Mouse (Mus musculus) embryonic facial prominence, embryonic 14.5 days (tissue): Measurements from ENCODE around the gene Eda. TPM values are rescaled to one million over a fixed set of nuclear protein-coding genes. Genes with fewer than 3 reads are reported as not detected.
A peak's percentile ranks its signal among the peaks of the same experiment; 100 is the strongest.
"Not testable (repeated sequence)": the region's sequence is repeated elsewhere in the genome, so short reads cannot be mapped to it uniquely, and the experiment has no call there.

ENCODE experiments used
- ATAC-seq: fragments of 200-750 bp; cut with Nextera tagmentation; 2 replicates; pipeline ENCODE4 v1.8.0; 2017; ENCODE audit warnings: low read depth, moderate number of reproducible peaks, moderate TSS enrichment
- DNase-seq: peaks from one replicate; pipeline ENCODE4 v3.0.0-alpha.2; 2015; ENCODE audit warnings: low spot score
- H3K27ac ChIP-seq: fragments of 300-500 bp; sonication (generic); replicated peaks from 2 replicates; pipeline ENCODE4 v1.5.1; 2014; ENCODE audit warnings: low read depth, mild to moderate bottlenecking, low read length, moderate library complexity
- H3K27me3 ChIP-seq: fragments of 300-500 bp; sonication (generic); replicated peaks from 2 replicates; pipeline ENCODE4 v1.6.1; 2014; ENCODE audit warnings: low read length; ENCODE audit not compliant: control insufficient read depth, insufficient read depth
- H3K36me3 ChIP-seq: fragments of 300-500 bp; sonication (generic); 2 replicates; pipeline ENCODE4 v1.6.1; 2014; ENCODE audit warnings: low read length, mixed read lengths; ENCODE audit not compliant: control insufficient read depth, insufficient read depth
- H3K4me1 ChIP-seq: fragments of 300-500 bp; sonication (generic); 2 replicates; pipeline ENCODE4 v1.6.1; 2014; ENCODE audit warnings: antibody characterized with exemption, low read length; ENCODE audit not compliant: control insufficient read depth, insufficient read depth
- H3K4me2 ChIP-seq: fragments of 300-500 bp; sonication (generic); 2 replicates; pipeline ENCODE4 v1.6.1; 2014; ENCODE audit warnings: low read depth, mild to moderate bottlenecking, low read length, moderate library complexity, mixed read lengths
- H3K4me3 ChIP-seq: fragments of 300-500 bp; sonication (generic); 2 replicates; pipeline ENCODE4 v1.5.1; 2014; ENCODE audit warnings: low read depth, mild to moderate bottlenecking, low read length
- H3K9ac ChIP-seq: fragments of 300-500 bp; sonication (generic); 2 replicates; pipeline ENCODE4 v1.6.1; 2014; ENCODE audit warnings: low read depth, mild to moderate bottlenecking, low read length, moderate library complexity, mixed read lengths
- H3K9me3 ChIP-seq: fragments of 300-500 bp; sonication (generic); 2 replicates; pipeline ENCODE4 v1.6.1; 2016; ENCODE audit warnings: low read length; ENCODE audit not compliant: control insufficient read depth
- WGBS: fragments of 180-500 bp; shearing (Covaris S2); extraction: QIAGEN DNeasy Blood & Tissue Kit; methylation state at CpG from one replicate; pipeline ENCODE4 v1.1.7; 2014; 5-methylcytosine and 5-hydroxymethylcytosine counted together
- polyA plus RNA-seq: library from polyadenylated mRNA; unstranded; fragments of >200 nt; fragmentation: Nextera tagmentation; extraction: Ambion mirVana; gene quantifications from 2 replicates; pipeline ENCODE4 v1.2.1, GENCODE M21; 2014

The Eda gene
- polyA plus RNA-seq, 1 experiment from 2014 or later: 6.3 TPM

DNA sequence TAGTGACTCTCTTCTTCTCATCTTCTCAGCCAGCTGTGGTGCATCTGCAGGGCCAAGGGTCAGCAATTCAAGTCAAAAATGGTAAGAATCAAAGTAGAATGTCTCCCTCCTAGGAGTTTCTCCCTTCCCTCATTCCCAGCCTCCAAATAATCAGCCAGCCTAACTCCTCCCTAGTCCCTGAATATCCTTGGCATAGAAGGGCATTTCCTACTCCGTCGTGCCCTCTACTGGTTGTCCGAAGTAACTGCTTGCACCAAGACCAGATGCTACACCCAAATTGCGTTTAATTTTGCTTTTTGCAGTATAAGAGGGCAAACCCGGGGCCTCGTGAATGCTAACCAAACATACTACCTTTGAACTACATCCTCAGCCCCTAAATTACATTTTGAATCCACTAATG is 416.9 kb downstream of the Eda start:
- ATAC-seq (no peak), DNase-seq (peak; percentile 34)
- Histone ChIP-seq H3K4me2 (no peak overlapping the region), H3K27me3 (peaks cover 8% of the 10 kb centered on the region; the same call in 1 of the 2 replicates), H3K9me3 (no peaks in the 10 kb centered on the region), H3K36me3 (no peaks in the 10 kb centered on the region), H3K27ac (no peak overlapping the region), H3K9ac (no peak overlapping the region), H3K4me3 (no peak overlapping the region), H3K4me1 (no peaks in the 10 kb centered on the region)
- WGBS: 25% methylated on average over 6 of the region's 6 CpGs

DNA sequence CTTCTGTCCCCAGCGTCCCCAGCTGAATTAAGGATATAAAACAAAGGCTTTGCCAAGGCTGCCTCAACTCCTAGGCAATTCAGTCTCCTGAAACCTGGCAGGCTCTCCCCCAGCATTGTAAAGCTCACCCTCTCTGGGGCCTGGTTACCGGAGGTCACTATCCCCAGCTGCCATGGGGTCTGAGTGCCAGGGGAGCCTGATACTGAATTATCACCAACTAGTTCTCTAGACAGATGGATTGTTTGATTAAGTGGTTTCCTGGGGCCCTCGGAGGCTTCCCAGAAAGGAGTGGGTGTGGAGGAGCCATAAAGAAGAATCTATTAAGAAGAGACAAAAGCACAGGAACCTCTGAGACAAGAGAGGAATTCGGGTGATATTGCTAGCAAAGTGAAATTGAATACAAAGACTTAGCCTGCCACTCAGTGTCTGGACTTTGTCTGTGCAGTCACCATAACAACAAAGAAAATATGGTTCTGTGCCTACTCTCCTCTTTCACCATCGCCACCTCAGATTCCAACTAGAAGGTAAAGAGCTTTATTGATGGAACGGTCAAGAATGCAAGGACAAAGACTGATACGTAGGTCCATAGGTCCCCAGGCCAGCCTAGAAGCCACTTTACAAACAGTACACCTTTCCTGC is 418.9 kb downstream of the Eda start:
- Histone ChIP-seq H3K27ac (no peak overlapping the region), H3K9me3 (no peaks in the 10 kb centered on the region), H3K4me3 (no peak overlapping the region), H3K36me3 (no peaks in the 10 kb centered on the region), H3K4me2 (no peak overlapping the region), H3K27me3 (peaks cover 4% of the 10 kb centered on the region; the same call in 1 of the 2 replicates), H3K9ac (no peak overlapping the region), H3K4me1 (no peaks in the 10 kb centered on the region)
- 76% methylated on average over 7 of the region's 7 CpGs for WGBS
- no peak for ATAC-seq
- no peak for DNase-seq

DNA sequence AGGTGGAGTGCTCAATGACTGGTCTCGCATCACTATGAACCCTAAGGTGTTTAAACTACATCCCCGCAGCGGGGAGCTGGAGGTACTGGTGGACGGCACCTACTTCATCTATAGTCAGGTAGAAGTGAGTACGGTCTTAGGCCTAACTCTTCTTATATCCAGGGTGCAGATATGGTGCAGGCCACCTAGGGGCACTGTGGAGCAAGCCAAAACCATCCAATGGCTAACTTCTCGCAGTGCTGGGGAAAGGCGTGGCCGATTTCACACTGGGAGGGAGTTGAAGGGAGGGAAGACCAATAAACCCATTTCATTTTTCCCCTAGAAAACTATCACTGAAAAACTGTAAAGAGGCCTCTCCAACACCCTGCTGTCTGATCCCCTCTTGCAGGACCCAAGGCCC is 419.6 kb downstream of the Eda start:
- Histone ChIP-seq H3K27ac (no peak overlapping the region), H3K9me3 (no peaks in the 10 kb centered on the region), H3K36me3 (no peaks in the 10 kb centered on the region), H3K9ac (no peak overlapping the region), H3K4me3 (no peak overlapping the region), H3K27me3 (peaks cover 3% of the 10 kb centered on the region; the same call in 1 of the 2 replicates), H3K4me1 (no peaks in the 10 kb centered on the region), H3K4me2 (no peak overlapping the region)
- ATAC-seq: no peak
- no peak for DNase-seq
- WGBS: 86% methylated on average over 8 of the region's 8 CpGs

DNA sequence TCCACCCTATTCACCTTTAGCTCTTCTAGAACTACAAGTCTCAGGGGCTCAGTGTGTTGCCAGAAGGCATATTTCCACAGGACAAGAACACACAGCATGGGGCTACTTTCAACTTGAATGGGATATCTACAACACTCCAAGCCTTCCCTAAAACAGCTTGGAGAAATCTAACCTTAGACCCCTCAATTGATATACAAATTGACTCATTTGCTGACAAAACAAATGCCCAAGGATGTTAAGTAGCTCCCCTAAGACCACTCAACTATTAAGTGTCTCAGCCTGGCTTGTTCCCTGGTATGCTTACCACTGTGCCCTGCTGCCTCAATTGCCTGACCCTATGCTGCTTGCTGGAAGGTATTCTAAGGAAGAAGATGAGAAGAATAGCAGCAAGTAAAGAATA is 425.5 kb downstream of the Eda start:
- Histone ChIP-seq H3K27me3 (peaks cover 6% of the 10 kb centered on the region), H3K4me3 (no peak overlapping the region), H3K36me3 (no peaks in the 10 kb centered on the region), H3K4me1 (no peaks in the 10 kb centered on the region), H3K9ac (no peak overlapping the region), H3K9me3 (no peaks in the 10 kb centered on the region), H3K4me2 (no peak overlapping the region), H3K27ac (no peak overlapping the region)
- DNase-seq (no peak), ATAC-seq (no peak)

DNA sequence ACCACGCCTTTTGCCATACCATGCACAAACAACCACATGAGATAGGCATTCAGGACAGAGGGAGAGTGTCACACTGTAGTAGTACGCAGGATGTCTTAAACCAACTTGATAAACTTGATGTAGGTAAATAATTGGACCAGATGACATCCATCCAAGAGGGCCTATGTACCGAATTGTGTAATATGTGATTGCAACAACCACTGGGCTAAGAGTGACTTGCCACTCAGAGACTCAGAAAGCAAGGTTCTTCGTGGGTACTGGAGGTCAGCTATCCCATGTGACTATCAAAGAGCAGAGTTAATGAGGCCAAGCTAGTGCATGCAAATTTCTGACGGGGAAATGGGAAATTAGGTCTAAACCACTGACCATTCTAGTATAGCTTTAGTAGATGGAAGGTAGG is 426.3 kb downstream of the Eda start:
- 88% methylated on average over 5 of the region's 5 CpGs for WGBS

DNA sequence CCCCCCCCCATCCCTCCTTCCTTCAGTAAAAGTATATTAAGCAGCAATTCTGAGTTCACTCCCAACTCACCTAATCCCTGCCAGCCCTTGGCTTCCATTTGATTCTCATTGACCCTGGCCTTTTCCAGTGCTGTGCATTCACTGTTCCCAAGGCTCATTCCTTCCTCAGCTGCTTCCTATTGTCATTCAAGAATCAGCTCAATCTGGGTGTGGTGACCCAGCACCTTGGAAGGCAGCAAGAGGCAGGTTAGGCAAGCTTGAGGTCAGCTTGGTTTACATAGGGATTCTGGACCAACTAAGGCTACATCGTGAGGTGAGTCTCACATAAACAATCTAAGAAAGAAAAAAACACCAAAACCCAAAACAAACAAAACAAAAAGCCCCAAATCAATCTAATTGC is 433.8 kb downstream of the Eda start:
- Histone ChIP-seq H3K27ac (no peak overlapping the region), H3K9ac (no peak overlapping the region), H3K4me3 (no peak overlapping the region), H3K4me2 (no peak overlapping the region), H3K36me3 (no peaks in the 10 kb centered on the region), H3K27me3 (peaks cover 2% of the 10 kb centered on the region; the same call in 1 of the 2 replicates), H3K9me3 (no peaks in the 10 kb centered on the region), H3K4me1 (no peaks in the 10 kb centered on the region)
- DNase-seq (no peak), ATAC-seq (no peak)
- 65% methylated on average over 1 of the region's 1 CpGs for whole genome bisulfite sequencing

More for the DNA sequence above, 426.3 kb downstream of the Eda start:
- ATAC-seq (no peak), DNase-seq (no peak)
- H3K27me3 ChIP-seq: peaks cover 6% of the 10 kb centered on the region
- no peak overlapping the region for H3K4me2 ChIP-seq
- no peak overlapping the region for H3K9ac ChIP-seq
- H3K36me3 ChIP-seq: no peaks in the 10 kb centered on the region
- H3K4me1 ChIP-seq: no peaks in the 10 kb centered on the region
- H3K27ac ChIP-seq: no peak overlapping the region
- no peak overlapping the region for H3K4me3 ChIP-seq
- H3K9me3 ChIP-seq: no peaks in the 10 kb centered on the region

DNA sequence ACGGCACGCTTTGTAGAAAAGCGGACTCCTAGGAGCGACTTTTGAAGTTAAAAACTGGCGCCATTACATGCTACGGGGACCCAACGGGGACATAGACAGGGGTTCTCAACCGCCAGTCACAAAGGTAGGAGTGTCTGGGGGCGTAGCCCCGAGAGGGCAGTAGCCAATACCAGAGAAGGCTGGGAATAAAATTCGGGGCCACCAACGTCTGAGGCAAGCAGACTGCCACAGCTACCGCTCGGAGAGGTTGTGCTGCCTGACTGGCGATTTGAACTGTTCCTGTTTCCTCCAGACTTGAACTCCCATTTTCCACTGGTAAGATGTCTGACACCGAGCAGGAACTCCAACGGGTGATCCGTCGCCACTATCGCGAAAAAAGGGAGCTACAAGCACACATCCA is 453.3 kb downstream of the Eda start, which contains the start of gene Otud6a:
TSS of gene Otud6a (plus strand) at position 321 of the 400 bp plus-strand sequence.
- H3K27me3 ChIP-seq: peaks cover 9% of the 10 kb centered on the region; the same call in 1 of the 2 replicates
- no peak within 1 kb of the TSS for H3K4me3 ChIP-seq
- 89% methylated on average over 21 of the region's 21 CpGs for WGBS
- H3K4me1 ChIP-seq: no peaks in the 10 kb centered on the region
- H3K27ac ChIP-seq: no peak within 1 kb of the TSS
- no peak for ATAC-seq
- H3K4me2 ChIP-seq: no peak within 1 kb of the TSS
- no peak within 1 kb of the TSS for H3K9ac ChIP-seq
- H3K9me3 ChIP-seq: no peaks in the 10 kb centered on the region
- DNase-seq: no peak
- H3K36me3 ChIP-seq: no peaks in the 10 kb centered on the region

DNA sequence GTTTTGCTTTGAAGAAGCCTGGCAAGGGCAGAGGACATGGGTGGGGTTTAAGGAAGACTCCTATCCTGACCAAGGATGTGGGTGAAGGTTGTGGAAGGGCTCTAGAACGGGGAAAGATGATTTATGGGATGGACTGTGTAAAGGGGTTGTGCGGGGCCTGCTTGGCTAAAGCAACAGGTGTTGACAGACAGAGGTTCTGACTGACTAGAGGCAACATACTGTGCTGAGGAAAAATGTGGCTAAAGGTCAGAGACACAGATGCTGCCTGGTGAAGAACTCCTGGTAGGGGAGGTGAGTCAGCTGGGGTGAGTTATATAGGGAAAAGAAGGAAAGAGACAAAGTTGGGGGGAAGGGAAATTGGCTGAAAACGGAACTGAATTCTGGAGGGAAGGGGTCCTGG is 456.9 kb downstream of the Eda start:
- Histone ChIP-seq H3K4me1 (no peaks in the 10 kb centered on the region), H3K27me3 (peaks cover 20% of the 10 kb centered on the region), H3K9ac (no peak overlapping the region), H3K36me3 (no peaks in the 10 kb centered on the region), H3K4me2 (no peak overlapping the region), H3K4me3 (no peak overlapping the region), H3K27ac (no peak overlapping the region), H3K9me3 (no peaks in the 10 kb centered on the region)
- no peak for ATAC-seq
- 56% methylated on average over 3 of the region's 3 CpGs for WGBS
- DNase-seq: no peak

DNA sequence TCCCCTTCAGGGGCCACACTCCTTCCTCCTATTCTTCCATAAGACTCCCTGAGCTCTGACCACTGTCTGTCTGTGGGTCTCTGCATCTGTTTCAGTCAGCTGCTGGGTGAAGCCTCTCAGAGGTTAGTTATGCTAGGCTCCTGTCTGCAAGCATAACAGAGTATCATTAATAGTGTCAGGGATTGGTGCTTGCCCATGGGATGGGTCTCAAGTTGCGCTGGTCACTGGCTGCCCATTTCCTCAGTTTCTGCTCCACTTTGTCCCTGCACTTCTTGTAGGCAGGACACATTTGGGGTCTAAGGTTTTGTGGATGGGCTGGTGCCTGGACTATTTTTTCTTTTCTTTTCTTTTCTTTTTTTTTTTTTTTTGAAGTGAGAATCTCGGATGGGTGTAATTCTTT is 467.2 kb downstream of the Eda start, which contains the start of gene Awat2:
TSS of gene Awat2 (minus strand) at position 101 of the 400 bp plus-strand sequence.
- not testable (repeated sequence) for H3K9me3 ChIP-seq, H3K27ac ChIP-seq, H3K9ac ChIP-seq, ATAC-seq, H3K27me3 ChIP-seq, H3K36me3 ChIP-seq, H3K4me2 ChIP-seq, DNase-seq, H3K4me3 ChIP-seq, H3K4me1 ChIP-seq
- 90% methylated on average over 2 of the region's 2 CpGs for WGBS
